Mouse (Mus musculus): ENCODE results near the gene Psmd9. TPM values are rescaled to one million over a fixed set of nuclear protein-coding genes. Genes with fewer than 3 reads are reported as not detected.
A peak's percentile ranks its signal among the peaks of the same experiment; 100 is the strongest.
"Not testable (repeated sequence)": the region's sequence is repeated elsewhere in the genome, so short reads cannot be mapped to it uniquely, and the experiment has no call there.

Psmd9 gene
- polyA plus RNA-seq, 1 experiment from 2014 or later = 79.3 TPM

GRCm38 (mm10) chr5:123223861-123224260 is 54.6 kb downstream of the Psmd9 start:
- H3K36me3 ChIP-seq; H3K4me3 ChIP-seq; H3K27ac ChIP-seq; H3K4me2 ChIP-seq; H3K9me3 ChIP-seq; H3K27me3 ChIP-seq; H3K9ac ChIP-seq; H3K4me1 ChIP-seq (replicated peaks); ATAC-seq (ENCODE audit: low FRiP score): not testable (repeated sequence)
- 58% methylated on average over 6 of the region's 6 CpGs for WGBS

- no peaks in the 10 kb centered on the region for H3K27me3 ChIP-seq
- no peak overlapping the region for H3K27ac ChIP-seq
- no peaks in the 10 kb centered on the region for H3K9me3 ChIP-seq
- WGBS = 90% methylated on average over 7 of the region's 7 CpGs
- no peak overlapping the region for H3K4me3 ChIP-seq
- ATAC-seq (ENCODE audit: low FRiP score) = no peak
- H3K9ac ChIP-seq = no peak overlapping the region
- peaks cover 17% of the 10 kb centered on the region for H3K4me1 ChIP-seq (replicated peaks)
- H3K4me2 ChIP-seq = no peak overlapping the region
- H3K36me3 ChIP-seq = peaks cover 6% of the 10 kb centered on the region; the same call in 1 of the 2 replicates
Observed at GRCm38 (mm10) chr5:123226851-123227250, 57.6 kb downstream of the Psmd9 start.

GRCm38 (mm10) chr5:123227762-123228523 is 58.7 kb downstream of the Psmd9 start:
- Histone ChIP-seq H3K36me3 (peaks cover 6% of the 10 kb centered on the region; the same call in 1 of the 2 replicates), H3K27me3 (no peaks in the 10 kb centered on the region), H3K4me1 (replicated peaks) (peaks cover 17% of the 10 kb centered on the region), H3K4me2 (peak overlapping the region; percentile 80), H3K27ac (no peak overlapping the region), H3K4me3 (peak overlapping the region; percentile 81), H3K9me3 (no peaks in the 10 kb centered on the region), H3K9ac (peak overlapping the region; percentile 88)
- peak; percentile 83 for ATAC-seq (ENCODE audit: low FRiP score)
- 3% methylated on average over 42 of the region's 42 CpGs for WGBS

GRCm38 (mm10) chr5:123228524-123228922 is 59.3 kb downstream of the Psmd9 start:
- ATAC-seq (ENCODE audit: low FRiP score) = no peak

GRCm38 (mm10) chr5:123229296-123229695 is 60.1 kb downstream of the Psmd9 start:
- 89% methylated on average over 6 of the region's 6 CpGs for WGBS
- H3K4me2 ChIP-seq = peak overlapping the region; percentile 80
- no peak for ATAC-seq (ENCODE audit: low FRiP score)
- H3K27me3 ChIP-seq = no peaks in the 10 kb centered on the region
- peaks cover 6% of the 10 kb centered on the region; the same call in 1 of the 2 replicates for H3K36me3 ChIP-seq
- peaks cover 17% of the 10 kb centered on the region for H3K4me1 ChIP-seq (replicated peaks)
- no peak overlapping the region for H3K27ac ChIP-seq
- H3K4me3 ChIP-seq = peak overlapping the region; percentile 81; the same call in 1 of the 2 replicates
- no peaks in the 10 kb centered on the region for H3K9me3 ChIP-seq
- peak overlapping the region; percentile 54 for H3K9ac ChIP-seq

More at GRCm38 (mm10) chr5:123228524-123228922, 59.3 kb downstream of the Psmd9 start:
- peaks cover 6% of the 10 kb centered on the region; the same call in 1 of the 2 replicates for H3K36me3 ChIP-seq
- H3K4me3 ChIP-seq = peak overlapping the region; percentile 81
- H3K27me3 ChIP-seq = no peaks in the 10 kb centered on the region
- WGBS = 6% methylated on average over 15 of the region's 15 CpGs
- H3K27ac ChIP-seq = no peak overlapping the region
- H3K9ac ChIP-seq = peak overlapping the region; percentile 88
- H3K4me1 ChIP-seq (replicated peaks) = peaks cover 17% of the 10 kb centered on the region
- H3K4me2 ChIP-seq = peak overlapping the region; percentile 80
- H3K9me3 ChIP-seq = no peaks in the 10 kb centered on the region

- Histone ChIP-seq H3K4me1 (replicated peaks) (peaks cover 29% of the 10 kb centered on the region), H3K4me3 (no peak overlapping the region), H3K9me3 (no peaks in the 10 kb centered on the region), H3K4me2 (no peak overlapping the region), H3K27me3 (no peaks in the 10 kb centered on the region), H3K27ac (no peak overlapping the region), H3K9ac (no peak overlapping the region), H3K36me3 (peaks cover 28% of the 10 kb centered on the region)
- ATAC-seq (ENCODE audit: low FRiP score) = no peak
- WGBS = 92% methylated on average over 2 of the region's 2 CpGs
Observed at GRCm38 (mm10) chr5:123232180-123232579, 63.0 kb downstream of the Psmd9 start.

- Histone ChIP-seq H3K4me2 (no peak overlapping the region), H3K4me3 (no peak overlapping the region), H3K36me3 (peaks cover 57% of the 10 kb centered on the region), H3K9me3 (no peaks in the 10 kb centered on the region), H3K27me3 (no peaks in the 10 kb centered on the region), H3K9ac (no peak overlapping the region), H3K27ac (0 out of 2 replicates have a peak overlapping the region, but pooled peaks have one; percentile 12), H3K4me1 (replicated peaks) (peaks cover 12% of the 10 kb centered on the region)
- 41% methylated on average over 2 of the region's 2 CpGs for WGBS
- no peak for ATAC-seq (ENCODE audit: low FRiP score)
Observed at GRCm38 (mm10) chr5:123235731-123236130, 66.5 kb downstream of the Psmd9 start.

- no peak overlapping the region for H3K4me2 ChIP-seq
- no peak for ATAC-seq (ENCODE audit: low FRiP score)
- WGBS = 86% methylated on average over 9 of the region's 9 CpGs
- H3K36me3 ChIP-seq = peaks cover 58% of the 10 kb centered on the region
- H3K4me3 ChIP-seq = no peak overlapping the region
- no peaks in the 10 kb centered on the region for H3K9me3 ChIP-seq
- H3K27me3 ChIP-seq = no peaks in the 10 kb centered on the region
- no peak overlapping the region for H3K27ac ChIP-seq
- H3K4me1 ChIP-seq (replicated peaks) = peaks cover 12% of the 10 kb centered on the region
- no peak overlapping the region for H3K9ac ChIP-seq
Observed at GRCm38 (mm10) chr5:123236426-123236825, 67.2 kb downstream of the Psmd9 start.

GRCm38 (mm10) chr5:123239501-123239900 is 70.3 kb downstream of the Psmd9 start:
- H3K9me3 ChIP-seq = no peaks in the 10 kb centered on the region
- H3K4me1 ChIP-seq (replicated peaks) = peaks cover 12% of the 10 kb centered on the region
- no peaks in the 10 kb centered on the region for H3K27me3 ChIP-seq
- H3K9ac ChIP-seq = no peak overlapping the region
- no peak overlapping the region for H3K4me3 ChIP-seq
- no peak overlapping the region for H3K4me2 ChIP-seq
- no peak overlapping the region for H3K27ac ChIP-seq
- 94% methylated on average over 11 of the region's 11 CpGs for WGBS
- peaks cover 85% of the 10 kb centered on the region for H3K36me3 ChIP-seq
- no peak for ATAC-seq (ENCODE audit: low FRiP score)

- no peak overlapping the region for H3K9ac ChIP-seq
- no peaks in the 10 kb centered on the region for H3K27me3 ChIP-seq
- H3K4me2 ChIP-seq = no peak overlapping the region
- H3K4me3 ChIP-seq = no peak overlapping the region
- 0 out of 2 replicates have a peak, but pooled peaks cover 3% of the 10 kb centered on the region for H3K4me1 ChIP-seq (replicated peaks)
- WGBS = 16% methylated on average over 4 of the region's 4 CpGs
- no peak overlapping the region for H3K27ac ChIP-seq
- H3K9me3 ChIP-seq = no peaks in the 10 kb centered on the region
- no peak for ATAC-seq (ENCODE audit: low FRiP score)
- H3K36me3 ChIP-seq = peaks cover 58% of the 10 kb centered on the region
Observed at GRCm38 (mm10) chr5:123245518-123245917, 76.3 kb downstream of the Psmd9 start.

GRCm38 (mm10) chr5:123251390-123251789 is 82.2 kb downstream of the Psmd9 start:
- ATAC-seq (ENCODE audit: low FRiP score) = no peak
- WGBS = 73% methylated on average over 8 of the region's 8 CpGs
- H3K4me1 ChIP-seq (replicated peaks) = peaks cover 7% of the 10 kb centered on the region; the same call in 1 of the 2 replicates

GRCm38 (mm10) chr5:123251834-123252233 is 82.6 kb downstream of the Psmd9 start, which contains the start of gene Wdr66:
Gene Wdr66, plus strand, starts transcription at chr5:123252102.
- H3K9ac ChIP-seq = no peak within 1 kb of the TSS
- ATAC-seq (ENCODE audit: low FRiP score) = peak; percentile 91
- peaks cover 21% of the 10 kb centered on the region for H3K36me3 ChIP-seq
- peak within 1 kb of the TSS; percentile 55 for H3K4me2 ChIP-seq
- 3% methylated on average over 18 of the region's 18 CpGs for WGBS
- H3K27ac ChIP-seq = no peak within 1 kb of the TSS
- peak within 1 kb of the TSS; percentile 25 for H3K4me3 ChIP-seq
- no peaks in the 10 kb centered on the region for H3K9me3 ChIP-seq
- H3K4me1 ChIP-seq (replicated peaks) = peaks cover 7% of the 10 kb centered on the region; the same call in 1 of the 2 replicates
- H3K27me3 ChIP-seq = peaks cover 3% of the 10 kb centered on the region

More at GRCm38 (mm10) chr5:123251390-123251789, 82.2 kb downstream of the Psmd9 start:
- Histone ChIP-seq H3K36me3 (peaks cover 21% of the 10 kb centered on the region), H3K27ac (no peak overlapping the region), H3K9ac (no peak overlapping the region), H3K4me2 (no peak overlapping the region), H3K9me3 (no peaks in the 10 kb centered on the region), H3K4me3 (no peak overlapping the region), H3K27me3 (peaks cover 3% of the 10 kb centered on the region)

Data from hindbrain, embryonic 13.5 days (tissue).